ENCODE assay signal across 15 mouse cellular contexts in genomic region chr1:62422896-62423650, GRCm38 (mm10).
DNase-seq lines count a peak whose midpoint lies in the region; ATAC-seq and TF ChIP-seq lines count a peak whose summit lies in the region.
"Had no signal": no experiment of that assay in that cellular context is flagged by ENCODE, and none has a peak within 500 bp of the region (broad histone marks: within the 10 kb centered on the region; RNA-seq: fewer than 3 reads in every experiment).

No protein-coding gene starts in this region.

- DNase-seq in embryo, embryonic 10.5 days (ENCODE audit: low spot score) = peak; percentile 24
- DNase-seq in embryo, embryonic 11 days = no peak
- peak; percentile 18 for DNase-seq in 3134 (ENCODE audit: extremely low read depth, insufficient read length, low spot score)
- DNase-seq in adrenal gland, adult 8-10 months = peak; percentile 17
- DNase-seq in hindbrain, postnatal 0 days (ENCODE audit: low spot score) = no peak
- DNase-seq in urinary bladder, adult 18-20 months (ENCODE audit: low spot score in 2 of 2) = no peak
- no peak for DNase-seq in cerebellum, adult 11-12 months
- DNase-seq: cerebellum, adult 9-11 months; heart, postnatal 4 days; lung, postnatal 14 days; thymus, postnatal 25 days had no signal

- H3K9ac ChIP-seq in kidney, embryonic 14.5 days (ENCODE audit: low read depth, low read length) = no peak overlapping the region
- H3K9ac ChIP-seq in hindbrain, postnatal 0 days (replicated peaks; ENCODE audit: low read length) = no peak overlapping the region
- H3K9ac ChIP-seq: forebrain, embryonic 13.5 days; heart, embryonic 13.5 days; neural tube, embryonic 13.5 days had no signal

- TF ChIP-seq CTCF in hindbrain, postnatal 0 days (IDR thresholded peaks at IDR 0.05; ENCODE audit: low read depth) = no peak

- H3K4me2 ChIP-seq in kidney, embryonic 14.5 days (replicated peaks; ENCODE audit: low read depth, low read length) = no peak overlapping the region
- H3K4me2 ChIP-seq in hindbrain, postnatal 0 days (ENCODE audit: low read depth, low read length) = no peak overlapping the region
- H3K4me2 ChIP-seq: forebrain, embryonic 13.5 days; heart, embryonic 13.5 days; neural tube, embryonic 13.5 days had no signal

- no peaks in the 10 kb centered on the region for H3K36me3 ChIP-seq in kidney, embryonic 14.5 days (ENCODE audit: control insufficient read depth, insufficient read depth, low read length)
- H3K36me3 ChIP-seq in hindbrain, postnatal 0 days (ENCODE audit: insufficient read depth, low read length) = no peaks in the 10 kb centered on the region
- H3K36me3 ChIP-seq: heart, embryonic 13.5 days; neural tube, embryonic 13.5 days had no signal

- H3K27ac ChIP-seq in kidney, embryonic 14.5 days (ENCODE audit: low read depth, low read length) = no peak overlapping the region
- no peak overlapping the region for H3K27ac ChIP-seq in hindbrain, postnatal 0 days
- H3K27ac ChIP-seq: forebrain, embryonic 13.5 days; heart, embryonic 13.5 days; neural tube, embryonic 13.5 days had no signal

- WGBS in kidney, embryonic 14.5 days = 54% methylated on average over 9 of the region's 10 CpGs
- 80% methylated on average over 10 of the region's 10 CpGs for WGBS in hindbrain, postnatal 0 days

- 0 out of 2 replicates have a peak, but pooled peaks have one; percentile 46 for ATAC-seq in kidney, embryonic 14.5 days (ENCODE audit: low FRiP score, low TSS enrichment)
- ATAC-seq in hindbrain, postnatal 0 days = no peak
- ATAC-seq: forebrain, embryonic 13.5 days had no signal

- H3K9me3 ChIP-seq in kidney, embryonic 14.5 days (ENCODE audit: control insufficient read depth, low read length) = no peaks in the 10 kb centered on the region
- no peaks in the 10 kb centered on the region for H3K9me3 ChIP-seq in hindbrain, postnatal 0 days (ENCODE audit: low read length)
- H3K9me3 ChIP-seq: forebrain, embryonic 13.5 days; heart, embryonic 13.5 days; neural tube, embryonic 13.5 days had no signal

- H3K4me1 ChIP-seq in kidney, embryonic 14.5 days (ENCODE audit: control insufficient read depth, insufficient read depth, low read length) = no peaks in the 10 kb centered on the region
- H3K4me1 ChIP-seq in hindbrain, postnatal 0 days (ENCODE audit: insufficient read depth, low read length) = no peaks in the 10 kb centered on the region
- H3K4me1 ChIP-seq: forebrain, embryonic 13.5 days; heart, embryonic 13.5 days; neural tube, embryonic 13.5 days had no signal

- no peaks in the 10 kb centered on the region for H3K27me3 ChIP-seq in kidney, embryonic 14.5 days (ENCODE audit: control insufficient read depth, insufficient read depth, low read length)
- H3K27me3 ChIP-seq in hindbrain, postnatal 0 days (ENCODE audit: insufficient read depth, low read length) = no peaks in the 10 kb centered on the region
- H3K27me3 ChIP-seq: heart, embryonic 13.5 days; neural tube, embryonic 13.5 days had no signal

- H3K4me3 ChIP-seq in kidney, embryonic 14.5 days (ENCODE audit: low read length) = no peak overlapping the region
- H3K4me3 ChIP-seq in hindbrain, postnatal 0 days (ENCODE audit: low read length) = no peak overlapping the region
- H3K4me3 ChIP-seq: forebrain, embryonic 13.5 days; heart, embryonic 13.5 days; neural tube, embryonic 13.5 days had no signal

Comparison
In these comparisons a context has a peak if more than half of its experiments do, and no peak if none do; other contexts are left out.
1. DNase-seq: peak in embryo, embryonic 10.5 days (single experiment), 3134 (single experiment) and adrenal gland, adult 8-10 months (single experiment); none in embryo, embryonic 11 days (single experiment), hindbrain, postnatal 0 days (single experiment), urinary bladder, adult 18-20 months (0 of 2) and cerebellum, adult 11-12 months (single experiment).